Mouse (Mus musculus) activated CD4-positive, CD25-positive, alpha-beta regulatory T cell, adult 9 weeks (primary cell): ENCODE data around the gene Galr2. TPM values are rescaled to one million over a fixed set of nuclear protein-coding genes. Genes with fewer than 3 reads are reported as not detected.

Source experiments
- polyA plus RNA-seq: library from polyadenylated mRNA; unstranded; fragments of 100-300 nt; shearing (Covaris generic); gene quantifications from one replicate; pipeline ENCODE4 v1.2.1, GENCODE M21; 2017

The Galr2 gene
- polyA plus RNA-seq: not detected

GRCm38 (mm10) chr11:116280751-116281663 is at the start of gene Galr2:
Gene Galr2, plus strand, starts transcription at chr11:116280939.

DNA sequence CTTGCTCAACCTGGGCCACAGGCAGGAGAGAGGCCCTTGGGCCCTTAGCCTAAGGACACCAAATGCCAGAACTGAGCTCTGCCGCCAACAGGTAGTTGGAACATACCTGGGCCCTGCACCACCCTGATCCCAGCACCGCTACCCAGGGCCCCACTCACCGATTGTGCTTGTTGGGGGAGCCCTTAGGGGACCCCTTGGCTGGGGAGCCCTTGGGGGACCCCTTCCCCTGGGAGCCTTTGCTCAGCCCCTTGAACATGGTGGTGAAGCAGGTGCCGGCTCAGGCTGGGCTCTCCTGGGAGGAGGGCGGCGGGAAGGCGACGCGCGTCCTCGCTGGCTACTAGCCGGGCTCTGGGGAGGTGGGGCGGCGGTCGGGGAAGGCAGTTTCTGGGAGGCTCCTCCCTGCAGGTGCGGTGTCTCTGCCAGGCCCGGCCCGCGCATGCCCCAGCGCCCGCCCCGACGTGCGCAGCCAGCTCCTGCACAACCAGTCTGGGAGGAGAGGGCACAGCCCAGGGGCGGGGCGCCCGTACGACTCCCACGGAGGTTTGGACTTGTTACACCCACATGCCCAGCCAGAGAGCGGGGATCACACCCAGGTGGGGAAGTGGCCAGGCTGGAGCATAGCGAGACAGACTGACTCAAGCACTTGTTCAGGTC is 42.9 kb upstream of the Galr2 start, which contains the start of gene Evpl:
Evpl (minus strand) TSS at position 336 of the 654 bp plus-strand sequence.

DNA sequence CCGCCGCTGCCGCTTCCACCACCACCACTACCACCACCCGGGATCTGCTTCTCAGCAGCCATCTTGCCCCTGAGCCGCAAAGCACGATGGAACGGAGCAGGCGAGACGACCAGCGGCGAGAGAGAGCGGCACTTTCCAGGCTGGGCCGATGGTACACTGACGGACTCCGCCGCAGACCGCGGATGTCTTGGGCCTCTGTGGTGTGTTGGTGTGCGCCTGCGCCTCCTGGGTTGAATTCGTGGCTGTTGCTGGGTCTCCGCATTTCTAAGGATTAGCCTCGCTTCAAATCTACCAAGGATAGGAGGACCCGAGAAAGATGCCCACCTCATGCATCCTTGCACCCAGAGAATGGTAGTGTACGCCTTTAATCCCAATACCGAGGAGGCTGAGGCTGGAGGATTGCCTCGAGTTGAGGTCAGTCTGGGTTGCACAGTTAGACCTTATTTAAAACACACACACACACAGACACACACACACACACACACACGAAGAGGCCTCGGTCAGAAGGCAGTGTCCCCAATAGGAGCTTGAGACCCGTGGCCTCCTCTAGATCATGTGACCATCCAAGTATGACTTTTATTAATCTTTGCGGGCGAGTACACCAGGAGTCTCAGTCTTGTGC is 6.6 kb upstream of the Galr2 start, which contains the start of gene Srp68:
Srp68 (minus strand) TSS at position 173 of the 622 bp plus-strand sequence.

GRCm38 (mm10) chr11:116307019-116307725 is 26.4 kb downstream of the Galr2 start, which contains the start of gene Exoc7:
Gene Exoc7, minus strand, starts transcription at chr11:116307233.

Other genes starting within 250 kb of the Galr2 start
- 205 TPM for gene Unc13d, start 203.0 kb upstream of the Galr2 start, polyA plus RNA-seq
- gene Wbp2, start 193.9 kb upstream of the Galr2 start, polyA plus RNA-seq: 192 TPM
- gene Trim47, start 153.7 kb upstream of the Galr2 start, polyA plus RNA-seq: 0.44 TPM
- 10.2 TPM for gene Trim65, start 149.8 kb upstream of the Galr2 start, polyA plus RNA-seq
- 65.8 TPM for gene Mrpl38, start 142.1 kb upstream of the Galr2 start, polyA plus RNA-seq
- gene Fbf1, start 112.8 kb upstream of the Galr2 start, polyA plus RNA-seq: 10.8 TPM
- gene Ten1, start 82.1 kb upstream of the Galr2 start, polyA plus RNA-seq: 65.7 TPM
- 21.0 TPM for gene Acox1, start 81.9 kb upstream of the Galr2 start, polyA plus RNA-seq
- gene Evpl, start 42.9 kb upstream of the Galr2 start, polyA plus RNA-seq: 0.09 TPM
- gene Srp68, start 6.7 kb upstream of the Galr2 start, polyA plus RNA-seq: 81.5 TPM
- 89.2 TPM for gene Exoc7, start 26.3 kb downstream of the Galr2 start, polyA plus RNA-seq
- not detected for gene Foxj1, start 54.5 kb downstream of the Galr2 start, polyA plus RNA-seq
- gene Rnf157, start 132.1 kb downstream of the Galr2 start, polyA plus RNA-seq: 3.2 TPM
- 34.7 TPM for gene Ubald2, start 153.2 kb downstream of the Galr2 start, polyA plus RNA-seq
- gene Qrich2, start 185.3 kb downstream of the Galr2 start, polyA plus RNA-seq: not detected
- 35.2 TPM for gene Prpsap1, start 213.3 kb downstream of the Galr2 start, polyA plus RNA-seq
- gene Sphk1, start 250.0 kb downstream of the Galr2 start, polyA plus RNA-seq: not detected